Mouse (Mus musculus): ENCODE data around the gene Hist1h1e.

- no peak for TF ChIP-seq POLR2A (IDR thresholded peaks at IDR 0.05; ENCODE audit: borderline replicate concordance, control insufficient read depth, low read depth, low read length)
- no peak for TF ChIP-seq CTCF (IDR thresholded peaks at IDR 0.05; ENCODE audit: control insufficient read depth, insufficient read depth, low read length)
These were observed 27.2 kb downstream of the Hist1h1e start for GRCm38 (mm10) chr13:23595185-23595584.

Measured in bone marrow, adult 2 months (tissue).